Mouse (Mus musculus): ENCODE results near the gene Parp11. TPM values are rescaled to one million over a fixed set of nuclear protein-coding genes. Genes with fewer than 3 reads are reported as not detected.
A peak's percentile ranks its signal among the peaks of the same experiment; 100 is the strongest.
"Not testable (repeated sequence)": the region's sequence is repeated elsewhere in the genome, so short reads cannot be mapped to it uniquely, and the experiment has no call there.

The Parp11 gene
- polyA plus RNA-seq, 1 experiment from 2014 or later, result 33.4 TPM

- no peak overlapping the region for H3K27ac ChIP-seq (replicated peaks)
- no peak overlapping the region for H3K4me3 ChIP-seq
- 88% methylated on average over 8 of the region's 8 CpGs for whole genome bisulfite sequencing
- H3K4me1 ChIP-seq, result peaks cover 6% of the 10 kb centered on the region
- no peaks in the 10 kb centered on the region for H3K27me3 ChIP-seq (replicated peaks; ENCODE audit: low read depth, poor library complexity, severe bottlenecking)
- H3K9me3 ChIP-seq, result no peaks in the 10 kb centered on the region
- peaks cover 61% of the 10 kb centered on the region for H3K36me3 ChIP-seq (replicated peaks)
- no peak for DNase-seq (ENCODE audit: low spot score)
Observed at GRCm38 (mm10) chr6:127473961-127474360, 27.3 kb downstream of the Parp11 start.

DNA sequence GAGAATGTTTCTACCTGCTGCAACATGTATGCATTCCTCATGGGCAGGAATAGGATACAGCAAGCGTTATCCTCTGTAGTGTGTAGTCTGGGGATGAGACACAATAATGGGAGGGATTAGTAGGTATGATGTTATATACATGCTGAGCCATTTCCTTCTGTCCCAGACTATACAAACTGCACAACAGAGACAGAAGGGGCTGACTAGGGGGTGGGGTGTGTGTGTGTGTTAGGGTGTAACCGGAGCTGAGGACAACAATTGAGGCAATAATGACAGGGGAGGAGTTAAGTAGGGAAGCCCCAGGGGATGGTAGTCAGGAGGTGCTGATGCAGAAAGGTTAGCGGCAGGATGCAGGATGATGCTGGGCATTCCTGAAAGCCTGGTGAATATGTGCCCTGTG, 28.6 kb downstream of the Parp11 start:
- peak; percentile 21 for DNase-seq (ENCODE audit: low spot score)
- Histone ChIP-seq H3K36me3 (replicated peaks) (peaks cover 58% of the 10 kb centered on the region), H3K27ac (replicated peaks) (no peak overlapping the region), H3K4me3 (no peak overlapping the region), H3K9me3 (no peaks in the 10 kb centered on the region), H3K4me1 (peaks cover 6% of the 10 kb centered on the region), H3K27me3 (replicated peaks; ENCODE audit: low read depth, poor library complexity, severe bottlenecking) (no peaks in the 10 kb centered on the region)
- WGBS, result 40% methylated on average over 3 of the region's 3 CpGs

DNA sequence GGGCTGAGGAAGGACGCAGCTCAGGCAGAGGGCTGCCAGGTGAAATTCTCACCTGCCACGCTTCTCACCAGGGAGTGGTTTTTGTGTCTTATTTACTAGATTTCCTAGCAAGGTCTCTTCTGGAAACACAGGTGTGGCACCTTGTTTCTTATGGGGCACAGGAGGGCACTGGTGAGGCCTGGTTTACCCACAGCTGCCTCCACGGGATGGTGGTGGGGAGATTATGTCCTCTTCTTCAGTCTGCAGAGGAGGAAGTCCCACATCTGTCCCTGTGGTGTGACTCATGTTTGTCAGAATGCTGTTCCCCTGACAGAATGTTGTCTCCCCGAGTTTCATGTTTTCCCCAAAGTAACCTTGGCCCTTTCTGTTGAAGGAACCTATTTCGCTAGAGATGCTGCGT, 44.4 kb downstream of the Parp11 start:
- H3K36me3 ChIP-seq (replicated peaks), result peaks cover 43% of the 10 kb centered on the region
- no peak for DNase-seq (ENCODE audit: low spot score)
- H3K27ac ChIP-seq (replicated peaks), result no peak overlapping the region
- H3K4me3 ChIP-seq, result no peak overlapping the region
- WGBS, result 85% methylated on average over 6 of the region's 6 CpGs
- peaks cover 3% of the 10 kb centered on the region; the same call in 1 of the 2 replicates for H3K9me3 ChIP-seq
- peaks cover 12% of the 10 kb centered on the region for H3K4me1 ChIP-seq
- H3K27me3 ChIP-seq (replicated peaks; ENCODE audit: low read depth, poor library complexity, severe bottlenecking), result no peaks in the 10 kb centered on the region

GRCm38 (mm10) chr6:127492561-127492960, 45.9 kb downstream of the Parp11 start:
- peaks cover 27% of the 10 kb centered on the region for H3K4me1 ChIP-seq
- no peak for DNase-seq (ENCODE audit: low spot score)
- no peaks in the 10 kb centered on the region for H3K27me3 ChIP-seq (replicated peaks; ENCODE audit: low read depth, poor library complexity, severe bottlenecking)
- H3K27ac ChIP-seq (replicated peaks), result no peak overlapping the region
- 77% methylated on average over 4 of the region's 4 CpGs for WGBS
- no peaks in the 10 kb centered on the region for H3K9me3 ChIP-seq
- peaks cover 34% of the 10 kb centered on the region for H3K36me3 ChIP-seq (replicated peaks)
- H3K4me3 ChIP-seq, result no peak overlapping the region

DNA sequence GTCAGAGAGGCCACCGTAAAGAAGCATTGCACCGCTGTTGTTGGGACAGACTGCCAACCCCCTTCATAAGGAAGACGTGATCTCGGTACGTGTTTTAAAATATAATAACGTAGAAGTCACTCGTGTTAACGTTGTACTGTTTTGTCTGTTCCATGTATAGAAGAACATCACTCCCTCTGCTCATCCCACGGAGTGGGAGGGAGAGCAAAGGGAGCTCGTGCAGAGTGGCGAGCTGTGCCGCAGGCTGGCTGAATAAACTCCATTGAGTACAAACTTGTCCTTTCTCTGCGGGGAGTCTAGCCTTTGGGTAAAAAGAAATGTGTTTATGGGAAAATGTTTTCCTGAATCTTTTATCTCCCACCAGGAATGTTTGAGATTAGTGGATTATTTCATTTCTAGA, 47.1 kb downstream of the Parp11 start:
- Histone ChIP-seq H3K36me3 (replicated peaks) (peaks cover 36% of the 10 kb centered on the region), H3K27ac (replicated peaks) (no peak overlapping the region), H3K4me1 (peaks cover 29% of the 10 kb centered on the region), H3K9me3 (no peaks in the 10 kb centered on the region), H3K27me3 (replicated peaks; ENCODE audit: low read depth, poor library complexity, severe bottlenecking) (no peaks in the 10 kb centered on the region), H3K4me3 (no peak overlapping the region)
- DNase-seq (ENCODE audit: low spot score), result no peak
- 73% methylated on average over 13 of the region's 13 CpGs for WGBS

DNA sequence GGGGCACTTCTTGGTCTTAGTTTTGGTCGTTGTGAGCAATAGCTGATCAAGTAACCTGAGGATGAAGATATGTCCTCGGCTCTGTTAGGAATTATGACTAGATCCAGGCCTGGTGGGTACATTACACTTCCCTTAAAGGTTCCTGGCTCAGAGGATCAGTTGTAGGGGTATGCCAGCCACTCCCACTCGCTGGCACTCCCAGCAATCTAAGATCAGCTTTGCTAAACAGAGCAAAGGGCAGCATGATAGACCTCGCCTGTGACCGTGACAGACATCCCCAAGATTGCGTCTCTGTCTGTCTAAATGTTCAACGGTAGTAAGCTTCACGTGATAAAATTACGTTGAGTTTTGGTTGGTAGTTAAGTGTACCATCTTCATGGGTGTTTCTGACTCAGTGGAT, 47.7 kb downstream of the Parp11 start:
- Histone ChIP-seq H3K36me3 (replicated peaks) (peaks cover 36% of the 10 kb centered on the region), H3K27ac (replicated peaks) (no peak overlapping the region), H3K9me3 (no peaks in the 10 kb centered on the region), H3K4me1 (peaks cover 29% of the 10 kb centered on the region), H3K4me3 (no peak overlapping the region), H3K27me3 (replicated peaks; ENCODE audit: low read depth, poor library complexity, severe bottlenecking) (no peaks in the 10 kb centered on the region)
- 90% methylated on average over 9 of the region's 9 CpGs for WGBS
- no peak for DNase-seq (ENCODE audit: low spot score)

- peaks cover 31% of the 10 kb centered on the region for H3K36me3 ChIP-seq (replicated peaks)
- H3K4me3 ChIP-seq, result no peak overlapping the region
- H3K27ac ChIP-seq (replicated peaks), result peak overlapping the region; percentile 5; the same call in 1 of the 2 replicates
- H3K27me3 ChIP-seq (replicated peaks; ENCODE audit: low read depth, poor library complexity, severe bottlenecking), result no peaks in the 10 kb centered on the region
- H3K9me3 ChIP-seq, result no peaks in the 10 kb centered on the region
- peaks cover 29% of the 10 kb centered on the region for H3K4me1 ChIP-seq
- 81% methylated on average over 2 of the region's 2 CpGs for WGBS
- no peak for DNase-seq (ENCODE audit: low spot score)
Observed at GRCm38 (mm10) chr6:127495251-127495650, 48.6 kb downstream of the Parp11 start.

GRCm38 (mm10) chr6:127495876-127496275, 49.2 kb downstream of the Parp11 start:
- DNase-seq (ENCODE audit: low spot score), result peak; percentile 19
- Histone ChIP-seq H3K36me3 (replicated peaks) (peaks cover 26% of the 10 kb centered on the region), H3K4me3 (no peak overlapping the region), H3K27ac (replicated peaks) (0 out of 2 replicates have a peak overlapping the region, but pooled peaks have one; percentile 5), H3K27me3 (replicated peaks; ENCODE audit: low read depth, poor library complexity, severe bottlenecking) (no peaks in the 10 kb centered on the region), H3K4me1 (peaks cover 29% of the 10 kb centered on the region), H3K9me3 (no peaks in the 10 kb centered on the region)
- 9% methylated on average over 6 of the region's 6 CpGs for whole genome bisulfite sequencing

- Histone ChIP-seq H3K4me1 (peaks cover 29% of the 10 kb centered on the region), H3K27me3 (replicated peaks; ENCODE audit: low read depth, poor library complexity, severe bottlenecking) (no peaks in the 10 kb centered on the region), H3K36me3 (replicated peaks) (peaks cover 14% of the 10 kb centered on the region), H3K9me3 (no peaks in the 10 kb centered on the region), H3K27ac (replicated peaks) (0 out of 2 replicates have a peak overlapping the region, but pooled peaks have one; percentile 19), H3K4me3 (no peak overlapping the region)
- no peak for DNase-seq (ENCODE audit: low spot score)
- WGBS, result 67% methylated on average over 18 of the region's 18 CpGs
Observed at GRCm38 (mm10) chr6:127496841-127497656, 50.4 kb downstream of the Parp11 start.

DNA sequence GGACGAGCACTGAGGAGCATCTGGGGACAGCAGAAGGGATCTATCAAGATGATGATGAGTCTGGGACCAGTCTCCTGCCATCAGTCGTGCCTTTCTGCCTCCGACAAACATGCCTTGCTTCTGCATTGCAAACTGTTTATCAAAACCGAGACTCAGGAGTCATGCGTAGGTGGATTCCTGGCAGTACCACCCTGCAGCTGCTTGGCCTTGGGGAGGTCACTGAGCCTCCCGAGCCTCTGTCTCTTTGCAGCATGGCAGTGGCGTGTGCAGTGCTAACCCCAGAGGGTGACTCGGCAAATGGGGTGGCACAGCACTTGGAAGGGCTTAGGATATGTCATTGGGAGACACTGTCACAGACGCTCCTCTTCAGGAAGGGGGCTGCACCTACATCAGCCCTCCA, 53.5 kb downstream of the Parp11 start:
- no peak overlapping the region for H3K4me3 ChIP-seq
- H3K4me1 ChIP-seq, result peaks cover 26% of the 10 kb centered on the region
- H3K36me3 ChIP-seq (replicated peaks), result 0 out of 2 replicates have a peak, but pooled peaks cover 2% of the 10 kb centered on the region
- no peak overlapping the region for H3K27ac ChIP-seq (replicated peaks)
- H3K9me3 ChIP-seq, result no peaks in the 10 kb centered on the region
- H3K27me3 ChIP-seq (replicated peaks; ENCODE audit: low read depth, poor library complexity, severe bottlenecking), result no peaks in the 10 kb centered on the region
- DNase-seq (ENCODE audit: low spot score), result no peak
- WGBS, result 79% methylated on average over 9 of the region's 9 CpGs

GRCm38 (mm10) chr6:127500806-127501205, 54.2 kb downstream of the Parp11 start:
- H3K9me3 ChIP-seq, result no peaks in the 10 kb centered on the region
- DNase-seq (ENCODE audit: low spot score), result no peak
- 0 out of 2 replicates have a peak, but pooled peaks cover 2% of the 10 kb centered on the region for H3K36me3 ChIP-seq (replicated peaks)
- 90% methylated on average over 3 of the region's 3 CpGs for WGBS
- no peaks in the 10 kb centered on the region for H3K27me3 ChIP-seq (replicated peaks; ENCODE audit: low read depth, poor library complexity, severe bottlenecking)
- H3K4me1 ChIP-seq, result peaks cover 19% of the 10 kb centered on the region
- H3K4me3 ChIP-seq, result no peak overlapping the region
- no peak overlapping the region for H3K27ac ChIP-seq (replicated peaks)

GRCm38 (mm10) chr6:127502530-127502929, 55.9 kb downstream of the Parp11 start:
- no peak overlapping the region for H3K27ac ChIP-seq (replicated peaks)
- H3K4me3 ChIP-seq, result no peak overlapping the region
- H3K4me1 ChIP-seq, result peaks cover 3% of the 10 kb centered on the region
- DNase-seq (ENCODE audit: low spot score), result peak; percentile 48
- no peaks in the 10 kb centered on the region for H3K27me3 ChIP-seq (replicated peaks; ENCODE audit: low read depth, poor library complexity, severe bottlenecking)
- H3K36me3 ChIP-seq (replicated peaks), result 0 out of 2 replicates have a peak, but pooled peaks cover 2% of the 10 kb centered on the region
- no peaks in the 10 kb centered on the region for H3K9me3 ChIP-seq
- WGBS, result 62% methylated on average over 3 of the region's 3 CpGs

GRCm38 (mm10) chr6:127513776-127514175, 67.1 kb downstream of the Parp11 start:
- WGBS, result 85% methylated on average over 7 of the region's 12 CpGs
- not testable (repeated sequence) for H3K4me3 ChIP-seq

More at GRCm38 (mm10) chr6:127513776-127514175, 67.1 kb downstream of the Parp11 start:
- H3K36me3 ChIP-seq (replicated peaks); H3K27ac ChIP-seq (replicated peaks); H3K27me3 ChIP-seq (replicated peaks; ENCODE audit: low read depth, poor library complexity, severe bottlenecking); H3K9me3 ChIP-seq; H3K4me1 ChIP-seq; DNase-seq (ENCODE audit: low spot score): not testable (repeated sequence)
